Mouse (Mus musculus): ENCODE data around the gene Pld2.
A peak's percentile ranks its signal among the peaks of the same experiment; 100 is the strongest.
"Not testable (repeated sequence)": the region's sequence is repeated elsewhere in the genome, so short reads cannot be mapped to it uniquely, and the experiment has no call there.

The Pld2 gene

GRCm38 (mm10) chr11:70526211-70526610, 13.7 kb upstream of the Pld2 start:
- DNase-seq: no peak

GRCm38 (mm10) chr11:70528610-70529009, 11.3 kb upstream of the Pld2 start:
- DNase-seq: no peak

DNA sequence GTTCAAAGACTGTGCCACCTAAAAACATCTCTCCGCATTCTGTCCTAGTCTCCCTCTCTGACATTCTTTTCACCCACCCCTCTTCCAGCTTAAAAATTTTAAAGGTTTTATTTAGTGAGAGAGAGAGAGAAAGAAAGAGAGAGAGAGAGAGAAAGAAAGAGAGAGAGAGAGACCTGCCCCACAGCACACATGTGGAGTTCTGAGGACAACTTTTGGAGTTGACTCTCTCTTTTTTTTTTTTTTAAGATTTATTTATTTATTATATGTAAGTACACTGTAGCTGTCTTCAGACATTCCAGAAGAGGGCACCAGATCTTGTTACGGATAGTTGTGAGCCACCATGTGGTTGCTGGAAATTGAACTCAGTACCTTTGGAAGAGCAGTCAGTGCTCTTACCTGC, 8.8 kb upstream of the Pld2 start:
- DNase-seq: not testable (repeated sequence)

GRCm38 (mm10) chr11:70532839-70533238, 7.0 kb upstream of the Pld2 start, which contains the start of gene Gm40193:
Gm40193 (minus strand) TSS chr11:70532939.
- no peak for DNase-seq

DNA sequence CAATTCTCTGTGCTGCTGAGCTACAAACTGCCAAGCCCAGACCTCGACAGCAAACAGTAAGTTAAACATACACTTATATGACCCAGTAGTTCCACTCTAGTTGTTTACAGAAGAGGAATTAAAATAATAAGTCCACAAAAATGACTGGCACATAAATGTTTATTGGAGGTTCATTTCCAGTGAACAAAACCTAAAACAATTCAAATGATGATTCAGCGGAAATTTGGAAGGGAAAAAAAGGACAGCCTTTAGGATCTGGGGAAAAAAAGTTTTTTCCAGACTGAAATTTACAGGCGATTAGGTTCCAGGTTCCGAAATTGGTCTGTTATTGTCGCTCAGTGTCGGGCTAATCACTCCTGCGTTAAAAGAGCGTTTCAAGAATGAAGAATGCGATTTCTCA, 441 bp upstream of the Pld2 start:
- no peak for DNase-seq

- DNase-seq: no peak
Measured at GRCm38 (mm10) chr11:70540928-70541327, 1.1 kb downstream of the Pld2 start.

- DNase-seq: no peak
Measured at GRCm38 (mm10) chr11:70541415-70541814, 1.6 kb downstream of the Pld2 start.

GRCm38 (mm10) chr11:70544496-70544895, 4.6 kb downstream of the Pld2 start:
- no peak for DNase-seq

- DNase-seq: no peak
Measured at GRCm38 (mm10) chr11:70551526-70551925, 11.7 kb downstream of the Pld2 start.

DNA sequence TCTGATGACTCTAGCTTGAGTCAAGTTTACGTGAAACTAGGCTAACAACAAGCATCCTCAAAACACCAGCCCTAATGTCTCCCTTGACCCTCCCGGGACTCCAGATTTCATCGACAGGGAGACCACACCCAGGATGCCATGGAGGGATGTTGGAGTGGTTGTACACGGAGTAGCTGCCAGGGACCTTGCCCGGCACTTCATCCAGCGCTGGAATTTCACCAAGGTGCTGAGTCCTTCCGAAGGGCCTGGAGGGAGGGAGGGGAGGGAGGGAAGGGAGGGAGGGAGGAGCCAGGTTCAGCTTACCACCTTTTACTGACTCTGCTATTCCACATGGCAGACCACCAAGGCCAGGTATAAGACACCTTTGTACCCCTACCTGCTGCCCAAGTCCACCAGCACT, 14.1 kb downstream of the Pld2 start:
- DNase-seq: no peak

DNA sequence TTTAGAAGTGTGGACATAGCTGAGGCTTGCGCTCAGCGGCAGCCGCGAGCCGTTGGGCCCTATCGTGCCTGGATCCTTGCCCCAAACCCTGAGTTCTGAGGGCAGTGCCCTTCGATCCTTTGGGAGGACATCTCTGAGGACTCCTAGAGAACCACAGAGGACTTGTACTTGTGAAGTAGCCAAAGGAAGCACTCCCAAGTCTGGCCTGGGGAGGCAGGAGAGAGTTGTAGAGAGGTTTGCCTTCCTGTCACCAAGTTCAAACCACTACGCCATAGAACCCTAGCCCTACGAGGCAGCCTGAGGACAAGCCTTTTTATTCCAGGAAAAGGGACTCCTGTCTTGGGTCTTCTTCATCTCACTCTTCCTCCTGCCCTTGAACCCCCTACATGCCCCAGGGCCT, 17.7 kb downstream of the Pld2 start:
- no peak for DNase-seq

- no peak for DNase-seq
Measured at GRCm38 (mm10) chr11:70561937-70562286, 22.0 kb downstream of the Pld2 start.

GRCm38 (mm10) chr11:70562287-70562994, 22.6 kb downstream of the Pld2 start, which contains the start of gene Mink1:
Mink1 (plus strand) TSS chr11:70562881.
- peak; percentile 87 for DNase-seq

DNA sequence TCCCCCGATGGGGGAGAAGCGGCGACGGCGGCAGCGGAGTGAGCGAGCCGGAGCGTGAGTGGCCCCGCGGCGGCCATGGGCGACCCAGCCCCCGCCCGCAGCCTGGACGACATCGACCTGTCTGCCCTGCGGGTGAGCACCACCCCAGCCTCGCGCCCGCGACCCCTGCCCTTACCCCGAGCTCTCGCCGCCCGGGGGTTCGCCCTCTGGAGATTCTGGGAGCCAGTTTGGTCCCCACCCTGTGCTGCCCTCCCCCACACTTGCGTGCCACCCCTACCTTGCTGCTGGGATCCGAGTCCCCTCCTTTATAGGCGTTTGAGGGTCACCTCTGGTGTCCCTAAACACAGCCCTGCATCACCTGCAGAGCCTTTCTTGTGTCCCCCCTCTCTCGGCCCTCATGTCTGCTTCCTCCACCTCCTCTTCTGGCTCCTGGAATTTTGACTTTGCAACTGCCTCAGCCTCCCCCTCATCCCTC, 23.2 kb downstream of the Pld2 start:
- DNase-seq: no peak

DNA sequence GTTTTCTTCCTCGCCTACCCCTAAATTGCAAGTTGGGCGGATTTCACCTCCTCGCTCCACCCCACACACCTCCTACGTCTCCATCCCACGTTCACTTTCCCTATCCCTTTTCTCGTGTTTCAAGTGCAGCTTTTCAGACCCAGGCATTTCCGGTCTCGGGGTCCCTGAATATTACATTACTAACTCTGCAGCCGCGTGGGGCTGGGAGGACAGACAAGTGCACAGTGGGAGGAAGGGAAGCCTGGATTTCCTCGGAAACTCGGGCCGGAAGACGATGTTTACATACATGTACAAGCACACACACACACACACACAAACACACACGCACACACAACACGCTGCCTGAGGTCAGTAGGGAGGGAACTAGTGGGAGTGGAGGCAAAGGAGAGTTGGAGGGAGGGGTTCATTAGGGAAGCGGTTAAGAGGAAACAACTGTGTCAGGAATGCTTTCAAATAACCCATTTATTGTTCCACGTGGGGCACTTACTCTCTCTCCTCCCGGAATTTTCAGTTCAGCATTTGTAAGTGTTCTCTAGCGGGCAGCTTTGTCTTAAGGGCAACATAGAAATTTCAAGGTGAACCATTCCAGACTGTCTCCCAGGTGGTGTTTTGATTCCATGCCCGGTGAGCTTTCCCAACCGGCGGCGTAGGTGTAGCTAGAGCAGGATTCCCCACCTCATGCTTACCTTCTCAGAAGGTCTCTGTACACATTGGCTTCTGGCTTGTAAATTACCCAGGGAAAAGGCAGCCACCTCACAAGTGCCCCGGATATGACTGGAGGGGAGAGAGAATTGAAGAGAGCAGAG, 23.8 kb downstream of the Pld2 start:
- peak; percentile 69 for DNase-seq

DNA sequence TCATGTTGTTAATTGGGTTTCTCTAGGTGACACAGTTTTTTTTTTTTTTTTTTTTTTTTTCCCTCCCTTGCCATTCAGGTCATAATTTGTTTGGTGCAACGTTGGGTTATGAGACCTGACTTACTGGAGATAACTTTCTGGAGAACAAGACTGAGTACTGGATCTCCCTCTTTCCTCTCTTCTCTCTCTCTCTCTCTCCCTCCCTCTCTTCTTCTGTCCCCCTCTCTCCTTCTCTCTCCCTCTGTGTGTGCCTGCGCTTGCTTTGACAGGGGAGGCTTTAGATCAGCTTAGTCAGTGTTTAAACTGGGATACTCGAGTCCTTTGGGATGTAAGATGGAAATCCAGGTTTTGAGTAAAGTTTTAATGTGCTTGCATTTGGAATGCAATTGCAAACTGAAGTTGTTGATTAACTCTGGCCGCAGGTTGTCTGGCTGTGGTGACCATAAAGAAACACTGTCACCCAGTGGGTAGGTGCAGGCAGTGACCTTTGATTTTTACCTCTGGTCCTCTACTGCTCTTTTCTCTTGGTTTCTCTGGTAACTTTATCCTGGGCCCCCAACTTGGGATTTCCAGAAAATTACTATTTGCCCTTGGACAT, 24.5 kb downstream of the Pld2 start:
- peak; percentile 54 for DNase-seq

DNA sequence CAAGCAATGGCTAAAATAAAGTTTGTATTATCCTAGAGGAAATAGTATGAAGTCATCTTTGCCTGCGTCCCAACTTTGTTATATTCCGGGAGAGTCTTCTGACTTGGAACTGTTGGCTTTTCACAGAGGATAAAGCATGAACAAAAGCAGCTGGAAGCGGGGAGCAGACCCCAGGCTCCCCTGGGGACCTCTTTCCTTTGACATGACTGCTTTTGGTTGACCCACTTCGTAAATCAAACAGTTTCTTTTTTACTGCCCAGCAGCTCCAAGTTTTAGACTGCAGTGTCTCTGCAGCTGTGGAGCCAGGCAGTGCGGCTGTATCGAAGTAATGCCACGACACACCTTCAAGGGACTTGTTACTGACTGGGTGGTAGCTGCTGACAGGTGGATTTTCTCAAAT, 26.7 kb downstream of the Pld2 start:
- no peak for DNase-seq

- DNase-seq: not testable (repeated sequence)
Measured at GRCm38 (mm10) chr11:70570614-70571013, 30.8 kb downstream of the Pld2 start.

GRCm38 (mm10) chr11:70571641-70572040, 31.8 kb downstream of the Pld2 start:
- DNase-seq: no peak

- no peak for DNase-seq
Measured at GRCm38 (mm10) chr11:70572348-70572902, 32.6 kb downstream of the Pld2 start.

DNA sequence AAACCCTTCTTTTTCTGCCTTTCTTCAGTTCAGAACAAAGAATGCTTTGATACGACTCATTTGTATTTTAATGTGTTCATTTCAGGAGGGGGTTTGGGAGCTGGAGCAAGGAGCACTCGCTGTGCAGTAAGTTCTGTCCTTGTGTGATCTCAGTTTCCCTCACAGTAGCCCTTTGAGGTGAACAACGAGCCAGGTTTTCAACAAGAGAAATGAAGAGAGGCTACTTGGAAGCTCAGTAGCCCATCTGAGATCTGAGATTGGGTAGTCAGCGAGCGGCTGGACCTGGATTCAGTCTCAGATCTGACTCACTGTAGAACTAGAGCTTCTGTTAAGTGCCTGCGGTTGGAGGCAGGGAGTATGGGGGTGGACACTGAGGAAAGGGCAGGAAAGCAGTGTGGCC, 34.0 kb downstream of the Pld2 start:
- DNase-seq: no peak

DNA sequence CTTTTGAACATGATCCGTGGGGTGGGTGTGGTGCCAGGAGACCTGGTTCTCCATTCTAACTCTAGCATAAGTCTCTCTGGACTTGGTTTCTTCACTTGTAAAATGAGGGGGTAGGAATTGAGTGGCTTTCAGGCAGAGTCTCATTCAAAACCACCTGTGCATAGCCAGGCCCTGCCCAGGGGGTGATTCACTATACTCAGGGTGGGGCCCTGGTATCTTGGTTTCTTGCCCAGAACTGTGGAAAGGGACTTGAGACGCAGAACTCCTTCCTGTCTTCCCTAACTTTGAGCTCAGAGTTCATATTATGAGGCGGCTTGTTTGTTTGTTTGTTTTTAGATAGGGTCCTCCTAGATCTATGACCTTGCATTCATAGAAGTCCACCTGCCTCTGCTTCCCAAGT, 37.3 kb downstream of the Pld2 start:
- DNase-seq: no peak

DNA sequence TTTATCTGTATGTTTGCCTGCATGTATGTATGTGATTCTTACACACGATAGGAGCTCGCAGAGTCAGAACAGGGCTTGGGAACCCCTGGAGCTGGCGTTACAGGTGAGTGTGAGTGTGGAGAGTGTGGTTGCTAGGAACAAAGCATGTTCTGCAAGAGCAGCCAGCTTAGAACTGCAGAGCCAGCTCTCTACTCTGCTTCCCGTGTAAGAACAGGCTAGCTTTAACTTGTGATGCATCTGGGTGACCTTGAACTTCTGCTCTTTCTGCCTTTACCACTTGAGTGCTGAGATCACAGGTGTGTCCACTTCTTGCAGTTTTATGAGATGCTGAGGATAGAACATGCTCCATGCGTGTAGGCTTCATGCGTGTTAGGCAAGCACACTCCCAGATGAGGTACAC, 39.1 kb downstream of the Pld2 start:
- DNase-seq: no peak
